Mouse (Mus musculus): ENCODE results near the gene I0C0044D17Rik. TPM values are rescaled to one million over a fixed set of nuclear protein-coding genes. Genes with fewer than 3 reads are reported as not detected.

The I0C0044D17Rik gene
- polyA plus RNA-seq, 1 experiment: not detected

GRCm38 (mm10) chr4:98805291-98806048 is 18.2 kb downstream of the I0C0044D17Rik start:
- Histone ChIP-seq H3K4me1 (ENCODE audit: control insufficient read depth, insufficient read depth, low read length) (no peaks in the 10 kb centered on the region), H3K4me3 (ENCODE audit: insufficient read depth, low read length) (no peak overlapping the region), H3K27ac (ENCODE audit: insufficient read depth, low read length) (no peak overlapping the region)
- TF ChIP-seq POLR2A (IDR thresholded peaks at IDR 0.05; ENCODE audit: extremely low read depth, insufficient read depth, low read length) (no peak), CTCF (IDR thresholded peaks at IDR 0.05; ENCODE audit: extremely low read depth, insufficient read depth, low read length) (no peak)

DNA sequence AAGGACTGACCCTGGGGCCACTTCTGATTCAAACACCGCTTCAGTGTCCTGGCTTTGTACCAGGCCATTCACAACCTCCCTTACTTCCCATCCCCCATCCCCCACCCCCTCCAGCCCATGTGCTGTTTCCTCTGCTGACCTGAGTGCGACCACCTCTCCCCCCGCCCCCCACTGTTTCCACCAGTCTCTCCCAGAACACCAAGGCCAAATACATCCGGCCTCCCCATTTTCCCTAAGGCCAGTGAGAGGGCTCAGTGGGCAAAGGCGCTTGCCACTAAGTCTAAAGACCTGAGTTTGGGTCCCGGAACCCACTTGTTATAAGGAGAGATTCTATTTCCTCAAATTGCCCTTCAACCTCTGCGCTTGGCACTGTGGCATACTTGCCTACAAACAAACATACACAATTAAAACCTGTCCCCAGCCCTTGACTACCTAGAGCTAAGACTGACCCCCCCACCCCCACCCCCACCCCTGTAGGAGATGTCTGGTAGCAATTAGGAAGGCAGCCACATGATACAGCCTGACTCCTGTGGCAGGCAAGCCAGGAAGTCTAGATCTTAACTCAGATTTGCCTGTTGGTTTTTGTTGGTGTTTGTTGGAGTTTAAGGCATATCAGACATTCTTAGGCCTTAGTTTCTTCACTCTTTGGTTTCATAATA is 19.0 kb downstream of the I0C0044D17Rik start:
- TF ChIP-seq POLR2A (IDR thresholded peaks at IDR 0.05; ENCODE audit: extremely low read depth, insufficient read depth, low read length): no peak
- TF ChIP-seq CTCF (IDR thresholded peaks at IDR 0.05; ENCODE audit: extremely low read depth, insufficient read depth, low read length): no peak
- no peak overlapping the region for H3K27ac ChIP-seq (ENCODE audit: insufficient read depth, low read length)
- no peaks in the 10 kb centered on the region for H3K4me1 ChIP-seq (ENCODE audit: control insufficient read depth, insufficient read depth, low read length)
- no peak overlapping the region for H3K4me3 ChIP-seq (ENCODE audit: insufficient read depth, low read length)

GRCm38 (mm10) chr4:98801775-98802174 is 21.9 kb downstream of the I0C0044D17Rik start:
- TF ChIP-seq CTCF (IDR thresholded peaks at IDR 0.05; ENCODE audit: extremely low read depth, insufficient read depth, low read length): no peak
- TF ChIP-seq POLR2A (IDR thresholded peaks at IDR 0.05; ENCODE audit: extremely low read depth, insufficient read depth, low read length): no peak
- H3K4me3 ChIP-seq (ENCODE audit: insufficient read depth, low read length): no peak overlapping the region
- H3K27ac ChIP-seq (ENCODE audit: insufficient read depth, low read length): no peak overlapping the region
- H3K4me1 ChIP-seq (ENCODE audit: control insufficient read depth, insufficient read depth, low read length): no peaks in the 10 kb centered on the region

DNA sequence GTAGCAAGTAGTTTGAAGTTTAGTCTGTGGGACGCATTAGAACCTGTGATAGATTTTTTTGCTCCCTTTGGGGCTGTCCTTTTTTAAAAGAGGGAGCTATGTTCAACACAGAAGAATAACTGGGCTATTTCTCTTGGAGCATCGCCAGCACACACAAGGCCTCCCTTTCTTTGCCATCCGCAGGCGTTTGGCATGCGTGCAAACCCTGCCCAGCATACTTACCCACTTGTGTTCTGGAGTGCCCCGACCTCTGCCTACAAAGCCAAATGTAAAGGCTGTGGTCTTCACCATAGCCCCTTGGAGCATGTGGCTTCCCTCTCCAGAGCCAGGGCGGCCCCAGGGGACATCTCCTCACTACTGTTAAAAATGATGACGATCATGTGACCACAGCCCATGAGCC is 22.8 kb downstream of the I0C0044D17Rik start:
- TF ChIP-seq POLR2A (IDR thresholded peaks at IDR 0.05; ENCODE audit: extremely low read depth, insufficient read depth, low read length) (no peak), CTCF (IDR thresholded peaks at IDR 0.05; ENCODE audit: extremely low read depth, insufficient read depth, low read length) (no peak)
- no peak overlapping the region for H3K4me3 ChIP-seq (ENCODE audit: insufficient read depth, low read length)
- no peaks in the 10 kb centered on the region for H3K4me1 ChIP-seq (ENCODE audit: control insufficient read depth, insufficient read depth, low read length)
- H3K27ac ChIP-seq (ENCODE audit: insufficient read depth, low read length): no peak overlapping the region

GRCm38 (mm10) chr4:98796591-98797341 is 26.9 kb downstream of the I0C0044D17Rik start:
- Histone ChIP-seq H3K4me3 (ENCODE audit: insufficient read depth, low read length) (no peak overlapping the region), H3K4me1 (ENCODE audit: control insufficient read depth, insufficient read depth, low read length) (no peaks in the 10 kb centered on the region), H3K27ac (ENCODE audit: insufficient read depth, low read length) (no peak overlapping the region)
- TF ChIP-seq POLR2A (IDR thresholded peaks at IDR 0.05; ENCODE audit: extremely low read depth, insufficient read depth, low read length) (no peak), CTCF (IDR thresholded peaks at IDR 0.05; ENCODE audit: extremely low read depth, insufficient read depth, low read length) (no peak)

DNA sequence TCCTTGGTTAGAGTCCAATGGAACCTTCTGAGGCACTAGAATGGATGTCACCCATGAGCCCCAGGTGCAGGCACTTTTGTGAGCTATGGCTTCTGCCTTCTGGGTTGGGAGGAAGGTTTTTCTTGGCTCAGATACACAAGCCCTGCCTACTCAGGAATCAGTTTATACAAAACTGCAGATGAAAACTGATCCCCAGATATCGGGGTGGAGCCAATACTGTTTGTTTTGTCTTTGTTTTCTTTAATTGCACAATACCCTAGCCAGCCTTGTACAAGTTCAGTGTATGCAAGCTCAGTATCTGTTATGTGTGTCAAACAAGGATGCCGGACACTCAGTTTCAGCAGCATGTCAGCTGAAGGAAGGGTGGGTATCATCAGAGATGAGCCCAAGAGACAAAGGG is 28.4 kb downstream of the I0C0044D17Rik start:
- no peaks in the 10 kb centered on the region for H3K4me1 ChIP-seq (ENCODE audit: control insufficient read depth, insufficient read depth, low read length)
- TF ChIP-seq CTCF (IDR thresholded peaks at IDR 0.05; ENCODE audit: extremely low read depth, insufficient read depth, low read length): no peak
- no peak overlapping the region for H3K4me3 ChIP-seq (ENCODE audit: insufficient read depth, low read length)
- no peak overlapping the region for H3K27ac ChIP-seq (ENCODE audit: insufficient read depth, low read length)

DNA sequence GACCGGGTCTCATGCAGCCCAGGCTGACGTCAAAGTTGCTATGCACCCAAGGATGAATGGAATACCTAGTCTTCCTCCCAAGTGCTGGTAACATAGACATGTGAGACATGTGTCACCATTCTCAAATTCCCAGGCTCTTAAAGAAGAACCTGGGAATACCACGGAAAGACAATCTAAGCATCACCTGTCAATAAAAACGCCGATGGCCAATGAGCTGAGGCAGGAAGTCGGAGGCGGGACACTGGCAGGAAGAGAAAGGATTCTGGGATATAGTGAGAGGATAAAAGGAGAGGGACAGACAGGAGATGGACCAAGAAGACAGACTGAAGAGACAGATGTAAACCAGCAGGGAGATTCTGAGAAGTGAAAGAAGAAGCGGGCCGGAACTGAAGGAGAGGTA is 30.2 kb downstream of the I0C0044D17Rik start:
- Histone ChIP-seq H3K4me3 (ENCODE audit: insufficient read depth, low read length) (no peak overlapping the region), H3K4me1 (ENCODE audit: control insufficient read depth, insufficient read depth, low read length) (no peaks in the 10 kb centered on the region), H3K27ac (ENCODE audit: insufficient read depth, low read length) (no peak overlapping the region)
- TF ChIP-seq CTCF (IDR thresholded peaks at IDR 0.05; ENCODE audit: extremely low read depth, insufficient read depth, low read length) (no peak), POLR2A (IDR thresholded peaks at IDR 0.05; ENCODE audit: extremely low read depth, insufficient read depth, low read length) (no peak)

- H3K4me1 ChIP-seq (ENCODE audit: control insufficient read depth, insufficient read depth, low read length): no peaks in the 10 kb centered on the region
- H3K4me3 ChIP-seq (ENCODE audit: insufficient read depth, low read length): no peak overlapping the region
- H3K27ac ChIP-seq (ENCODE audit: insufficient read depth, low read length): no peak overlapping the region
- TF ChIP-seq POLR2A (IDR thresholded peaks at IDR 0.05; ENCODE audit: extremely low read depth, insufficient read depth, low read length) (no peak), CTCF (IDR thresholded peaks at IDR 0.05; ENCODE audit: extremely low read depth, insufficient read depth, low read length) (no peak)
Measured at GRCm38 (mm10) chr4:98790721-98791120, 32.9 kb downstream of the I0C0044D17Rik start.

GRCm38 (mm10) chr4:98789861-98790311 is 33.8 kb downstream of the I0C0044D17Rik start:
- Histone ChIP-seq H3K4me1 (ENCODE audit: control insufficient read depth, insufficient read depth, low read length) (no peaks in the 10 kb centered on the region), H3K4me3 (ENCODE audit: insufficient read depth, low read length) (no peak overlapping the region), H3K27ac (ENCODE audit: insufficient read depth, low read length) (no peak overlapping the region)
- TF ChIP-seq CTCF (IDR thresholded peaks at IDR 0.05; ENCODE audit: extremely low read depth, insufficient read depth, low read length) (no peak), POLR2A (IDR thresholded peaks at IDR 0.05; ENCODE audit: extremely low read depth, insufficient read depth, low read length) (no peak)
